1 mouse cellular context compared by ENCODE assay signal in genomic region chr11:6528186-6529006, GRCm38 (mm10).
TF ChIP-seq lines count a peak whose summit lies in the region.

No protein-coding gene starts in this region.

TF ChIP-seq in MEL, 35 proteins besides CTCF, POLR2A, EP300 and RAD21 (continued from another document):
- TF ChIP-seq POLR2AphosphoS2 (IDR thresholded peaks at IDR 0.05; ENCODE audit: low read length) (peak; percentile 98), ETS1 (IDR thresholded peaks at IDR 0.05; ENCODE audit: low read depth, low read length) (peak; percentile 91), GABPA (IDR thresholded peaks at IDR 0.05; ENCODE audit: low read depth, low read length) (no peak), TAL1 (IDR thresholded peaks at IDR 0.05; ENCODE audit: low read length) (no peak), MAZ (IDR thresholded peaks at IDR 0.05; ENCODE audit: low read depth, low read length) (0 out of 2 replicates have a peak, but pooled peaks have one; percentile 56), ZMIZ1 (IDR thresholded peaks at IDR 0.05; ENCODE audit: low read depth, low read length) (peak; percentile 98), MAX (IDR thresholded peaks at IDR 0.05; ENCODE audit: low read length) (peak; percentile 100), MYB (IDR thresholded peaks at IDR 0.05; ENCODE audit: low read depth, low read length) (no peak), USF2 (IDR thresholded peaks at IDR 0.05; ENCODE audit: borderline replicate concordance in 1 of 2, insufficient read depth in 1 of 2, low read depth in 1 of 2, low read length in 2 of 2) (no peak; a peak in 1 of 4 replicates), USF1 (IDR thresholded peaks at IDR 0.05; ENCODE audit: low read depth, low read length) (peak; percentile 92), SMC3 (IDR thresholded peaks at IDR 0.05; ENCODE audit: low read depth, low read length) (peak; percentile 72), ZC3H11A (IDR thresholded peaks at IDR 0.05; ENCODE audit: low read depth, low read length) (no peak), NRF1 (IDR thresholded peaks at IDR 0.05; ENCODE audit: insufficient read depth, low read depth, low read length, poor library complexity, severe bottlenecking) (peak; percentile 85), HCFC1 (IDR thresholded peaks at IDR 0.05; ENCODE audit: low read depth, low read length) (peak; percentile 89), MAFK (IDR thresholded peaks at IDR 0.05; ENCODE audit: borderline replicate concordance, low read depth, low read length) (no peak), CHD2 (IDR thresholded peaks at IDR 0.05; ENCODE audit: low read length) (no peak), KAT2A (conservative IDR thresholded peaks at IDR 0.05; ENCODE audit: low read depth, low read length) (peak; percentile 64), UBTF (IDR thresholded peaks at IDR 0.05; ENCODE audit: borderline replicate concordance, insufficient read depth, low read depth, low read length) (no peak), RCOR1 (IDR thresholded peaks at IDR 0.05; ENCODE audit: low read depth, low read length) (no peak), ELF1 (IDR thresholded peaks at IDR 0.05; ENCODE audit: low read depth, low read length) (peak; percentile 51; the same call in 1 of the 2 replicates)
